Mouse (Mus musculus) spleen, adult 2 months (tissue): ENCODE data around the gene Stac2. TPM values are rescaled to one million over a fixed set of nuclear protein-coding genes. Genes with fewer than 3 reads are reported as not detected.

Experiments
- DNase-seq, 2 experiments: peaks; one replicate each; pipeline versions ENCODE4 v3.0.0 to v3.0.0-alpha.2; 2012 to 2021; ENCODE audit warnings: low spot score in 2 of 2, low read depth in 1 of 2
- H3K27ac ChIP-seq: fragments of 200-500 bp; 2 replicates; pipeline ENCODE4 v1.5.1; 2012; ENCODE audit warnings: low read length, inconsistent platforms; ENCODE audit not compliant: insufficient read depth
- H3K27me3 ChIP-seq: fragments of 200-500 bp; 2 replicates; pipeline ENCODE4 v1.6.1; 2012; ENCODE audit warnings: mild to moderate bottlenecking, moderate library complexity, low read length, inconsistent platforms; ENCODE audit not compliant: control insufficient read depth, insufficient read depth
- H3K36me3 ChIP-seq: fragments of 200-500 bp; 2 replicates; pipeline ENCODE4 v1.6.1; 2012; ENCODE audit warnings: mild to moderate bottlenecking, low read length, inconsistent platforms; ENCODE audit not compliant: control insufficient read depth, insufficient read depth
- H3K4me1 ChIP-seq: fragments of 200-500 bp; 2 replicates; pipeline ENCODE4 v1.6.1; 2011; ENCODE audit warnings: inconsistent platforms; ENCODE audit not compliant: control insufficient read depth, insufficient read depth, insufficient read length
- H3K4me3 ChIP-seq: fragments of 200-500 bp; 2 replicates; pipeline ENCODE4 v1.5.1; 2011; ENCODE audit warnings: mild to moderate bottlenecking, inconsistent platforms; ENCODE audit not compliant: insufficient read depth, insufficient read length; ENCODE audit errors: extremely low read depth
- CTCF ChIP-seq: fragments of 200-500 bp; IDR thresholded peaks from 2 replicates; pipeline ENCODE4 v1.5.1; 2011; ENCODE audit warnings: mild to moderate bottlenecking, inconsistent platforms; ENCODE audit not compliant: insufficient read depth, insufficient read length, insufficient replicate concordance; ENCODE audit errors: extremely low read depth
- POLR2A ChIP-seq: fragments of 200-500 bp; IDR thresholded peaks from 2 replicates; pipeline ENCODE4 v1.6.1; 2011; ENCODE audit warnings: low read depth, low read length, inconsistent platforms
- WGBS: fragments of 180-500 bp; shearing (Covaris S2); methylation state at CpG from one replicate; pipeline ENCODE4 v1.1.7; 2018; 5-methylcytosine and 5-hydroxymethylcytosine counted together
- polyA plus RNA-seq: library from polyadenylated mRNA; depleted of rRNA; stranded (reverse); fragments of >200 nt; gene quantifications from 2 replicates; pipeline ENCODE4 v1.2.3, GENCODE M21; 2012

Gene Stac2
- polyA plus RNA-seq, 1 experiment: 6.3 TPM

DNA sequence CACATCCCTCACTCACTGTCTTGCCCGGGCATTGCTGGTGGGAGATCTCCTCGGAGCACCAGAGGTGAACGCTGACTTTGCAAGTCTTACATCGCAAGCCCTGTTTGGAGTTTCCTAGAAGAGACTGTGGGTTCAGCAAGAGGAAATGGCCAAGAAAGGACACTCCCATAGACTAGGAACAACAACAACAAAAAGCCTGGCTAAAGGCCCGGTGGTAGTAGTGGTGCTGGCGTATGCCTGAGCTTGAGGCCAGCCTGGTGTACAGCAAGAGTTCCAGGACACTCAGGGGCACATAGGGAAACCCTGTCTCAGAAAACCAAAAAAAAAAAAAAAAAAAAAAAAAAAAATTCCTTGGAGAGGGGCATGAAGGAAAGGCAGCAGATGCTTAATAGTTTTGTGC lies 10.5 kb downstream of the Stac2 start:
- TF ChIP-seq POLR2A (no peak), CTCF (no peak)
- WGBS: 76% methylated on average over 6 of the region's 6 CpGs
- no peaks in the 10 kb centered on the region for H3K27me3 ChIP-seq
- no peak for DNase-seq
- no peaks in the 10 kb centered on the region for H3K36me3 ChIP-seq
- H3K4me3 ChIP-seq: no peak overlapping the region
- H3K4me1 ChIP-seq: no peaks in the 10 kb centered on the region
- no peak overlapping the region for H3K27ac ChIP-seq

DNA sequence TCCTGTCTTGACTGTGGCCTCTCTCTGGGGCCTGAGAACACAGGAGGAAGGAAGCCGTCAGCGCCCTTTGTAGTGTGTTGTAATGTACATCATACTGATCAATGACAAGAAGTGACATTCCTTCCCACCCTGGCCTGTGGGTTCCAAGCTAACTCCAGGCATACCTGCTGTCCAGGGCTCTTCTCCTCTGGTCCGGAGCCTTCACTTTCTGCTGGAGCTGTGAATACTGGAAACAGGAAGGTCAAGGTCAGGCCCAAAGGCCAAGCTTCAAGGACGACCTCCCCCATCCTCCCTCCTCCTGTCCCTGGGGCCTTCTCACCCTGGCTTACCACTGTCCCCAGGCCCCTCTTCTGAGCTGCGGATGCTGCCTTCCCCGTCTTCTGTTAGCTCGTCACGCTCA lies 12.3 kb downstream of the Stac2 start:
- Histone ChIP-seq H3K36me3 (no peaks in the 10 kb centered on the region), H3K27ac (no peak overlapping the region), H3K27me3 (peaks cover 1% of the 10 kb centered on the region), H3K4me3 (no peak overlapping the region), H3K4me1 (0 out of 2 replicates have a peak, but pooled peaks cover 2% of the 10 kb centered on the region)
- DNase-seq: no peak
- 86% methylated on average over 8 of the region's 8 CpGs for WGBS
- TF ChIP-seq CTCF (no peak), POLR2A (no peak)

DNA sequence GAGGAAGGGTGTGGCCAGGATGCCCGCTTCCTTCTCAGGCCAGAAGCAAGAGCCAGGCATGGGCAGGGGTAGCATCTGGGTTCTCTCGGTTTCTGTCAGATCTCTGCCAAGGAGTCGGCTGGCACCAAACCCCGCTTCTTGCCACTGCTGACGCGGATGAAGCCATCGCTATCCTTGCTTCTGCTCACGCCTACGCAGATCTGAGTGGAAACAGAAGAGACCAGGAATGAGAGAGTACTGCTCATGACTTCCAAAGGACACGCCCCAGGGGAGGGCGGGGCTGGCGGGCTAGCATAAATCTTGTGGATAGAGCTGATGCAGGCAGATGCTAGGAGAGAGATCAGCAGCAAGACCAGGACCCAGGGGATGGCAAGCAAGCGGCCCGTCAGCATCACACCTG lies 15.4 kb downstream of the Stac2 start:
- H3K4me1 ChIP-seq: 0 out of 2 replicates have a peak, but pooled peaks cover 4% of the 10 kb centered on the region
- no peak for DNase-seq
- peaks cover 4% of the 10 kb centered on the region for H3K27me3 ChIP-seq
- no peak overlapping the region for H3K27ac ChIP-seq
- no peak overlapping the region for H3K4me3 ChIP-seq
- TF ChIP-seq CTCF (no peak), POLR2A (no peak)
- WGBS: 78% methylated on average over 14 of the region's 14 CpGs
- H3K36me3 ChIP-seq: no peaks in the 10 kb centered on the region

DNA sequence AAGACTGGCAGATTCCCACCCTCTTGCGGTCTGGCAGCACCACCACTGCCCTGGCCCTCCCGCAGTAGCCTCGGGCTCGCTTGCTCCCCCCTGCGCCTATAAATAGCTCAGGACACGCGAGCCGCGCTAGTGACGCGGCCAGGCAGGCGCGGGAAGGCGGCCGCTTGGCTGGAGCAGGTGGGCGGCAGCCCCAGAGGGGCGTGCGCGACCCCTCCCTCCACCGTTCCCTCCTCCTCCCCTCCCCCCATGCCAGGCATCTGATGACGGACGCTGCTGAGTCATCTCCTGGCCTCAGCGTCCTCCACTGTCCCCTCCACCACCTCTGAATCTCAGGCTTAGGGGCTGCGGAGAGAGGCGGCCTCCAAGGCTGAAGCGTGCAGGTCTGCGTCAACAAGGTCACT lies 17.3 kb downstream of the Stac2 start:
- DNase-seq: no peak
- 2% methylated on average over 26 of the region's 27 CpGs for WGBS
- Histone ChIP-seq H3K27ac (no peak overlapping the region), H3K36me3 (no peaks in the 10 kb centered on the region), H3K27me3 (peaks cover 4% of the 10 kb centered on the region), H3K4me3 (no peak overlapping the region), H3K4me1 (0 out of 2 replicates have a peak, but pooled peaks cover 4% of the 10 kb centered on the region)
- TF ChIP-seq POLR2A: no peak
- TF ChIP-seq CTCF: no peak

DNA sequence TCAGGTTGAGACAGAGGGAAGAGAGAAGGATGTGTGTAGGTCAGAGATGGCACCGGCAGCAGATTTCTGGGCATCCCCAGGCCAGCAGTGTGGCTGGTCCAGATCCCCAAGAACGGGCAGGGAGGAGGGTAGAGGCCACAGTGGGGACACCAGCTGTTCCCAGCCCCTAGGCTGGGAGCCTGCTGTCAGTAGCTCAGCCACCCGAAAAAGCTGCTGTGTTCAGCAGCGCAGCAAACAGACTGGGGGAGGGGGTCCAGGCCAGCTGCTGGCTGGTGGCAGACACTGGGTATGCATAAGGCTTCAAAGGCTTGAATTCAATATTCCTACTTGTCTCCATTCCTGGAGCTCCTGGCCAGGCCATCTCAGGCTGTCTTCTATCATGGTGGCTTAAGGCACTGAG lies 18.4 kb downstream of the Stac2 start:
- H3K27ac ChIP-seq: no peak overlapping the region
- 0 out of 2 replicates have a peak, but pooled peaks cover 4% of the 10 kb centered on the region for H3K4me1 ChIP-seq
- 65% methylated on average over 4 of the region's 4 CpGs for WGBS
- H3K4me3 ChIP-seq: no peak overlapping the region
- no peak for DNase-seq
- TF ChIP-seq POLR2A: no peak
- TF ChIP-seq CTCF: no peak
- H3K27me3 ChIP-seq: peaks cover 4% of the 10 kb centered on the region
- peaks cover 5% of the 10 kb centered on the region for H3K36me3 ChIP-seq

DNA sequence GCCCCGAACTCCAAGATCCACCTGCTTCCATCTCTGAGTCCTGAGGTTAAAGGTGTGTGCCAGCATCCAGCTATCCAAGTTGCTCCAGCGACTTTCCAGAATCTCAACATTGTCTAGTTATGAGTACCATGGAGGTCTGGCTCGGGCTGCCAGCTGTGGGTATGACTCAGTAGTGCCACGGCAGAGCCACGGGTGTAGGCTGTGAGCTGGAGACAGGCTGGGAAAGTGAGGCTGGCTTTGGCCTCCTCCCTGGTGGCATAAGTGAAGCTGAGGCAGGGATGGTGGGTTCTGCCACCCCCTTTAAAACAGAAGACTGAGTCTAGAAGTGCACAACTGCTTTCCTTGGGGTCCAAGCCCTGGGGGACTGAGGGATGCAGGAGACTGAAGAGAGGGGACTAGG lies 19.2 kb downstream of the Stac2 start:
- Histone ChIP-seq H3K4me1 (0 out of 2 replicates have a peak, but pooled peaks cover 4% of the 10 kb centered on the region), H3K4me3 (no peak overlapping the region), H3K27ac (no peak overlapping the region), H3K36me3 (peaks cover 9% of the 10 kb centered on the region), H3K27me3 (peaks cover 4% of the 10 kb centered on the region)
- WGBS: 80% methylated on average over 5 of the region's 5 CpGs
- no peak for TF ChIP-seq CTCF
- TF ChIP-seq POLR2A: no peak
- DNase-seq: no peak

DNA sequence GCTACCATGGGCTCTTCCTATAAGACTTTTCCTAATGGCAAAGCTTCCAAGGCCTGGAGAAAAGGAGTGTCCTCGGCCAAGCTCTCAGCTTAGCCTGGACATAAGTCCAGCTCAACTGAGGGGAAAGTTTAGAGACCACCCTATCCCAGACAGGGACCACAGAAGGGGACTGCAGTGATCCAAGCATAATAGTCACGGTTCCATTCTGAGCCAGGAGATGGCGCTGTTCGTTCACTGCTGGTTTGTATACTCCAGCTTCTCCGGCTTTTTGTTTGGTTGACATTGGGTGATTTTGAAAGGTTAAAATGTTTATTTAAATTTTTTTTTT lies 21.9 kb downstream of the Stac2 start:
- WGBS: 14% methylated on average over 5 of the region's 5 CpGs
- Histone ChIP-seq H3K4me1 (0 out of 2 replicates have a peak, but pooled peaks cover 4% of the 10 kb centered on the region), H3K4me3 (no peak overlapping the region), H3K36me3 (peaks cover 13% of the 10 kb centered on the region), H3K27me3 (peaks cover 4% of the 10 kb centered on the region), H3K27ac (no peak overlapping the region)
- TF ChIP-seq POLR2A (no peak), CTCF (peak; percentile 86; the same call in 1 of the 2 replicates)
- peak in 1 of 2 experiments; percentile 65 for DNase-seq
